Mouse (Mus musculus) layer of hippocampus, postnatal 10 days (tissue): ENCODE measurements at regions not wholly inside any gene's neighbourhood (a gene's known extent, or its start where the extent isn't known, plus 50 kb on each side); places are given as distances from the start of the nearest gene placed in this dataset.

Source experiments
- DNase-seq, 2 experiments: peaks; one replicate each; pipeline ENCODE4 v3.0.0; 2021; ENCODE audit warnings: low spot score in 2 of 2
- microRNA-seq, 2 experiments: library from miRNA; unstranded; fragments of <30 nt; microRNA quantifications; one replicate each; pipeline ENCODE4 v1.2.0; 2021

DNA sequence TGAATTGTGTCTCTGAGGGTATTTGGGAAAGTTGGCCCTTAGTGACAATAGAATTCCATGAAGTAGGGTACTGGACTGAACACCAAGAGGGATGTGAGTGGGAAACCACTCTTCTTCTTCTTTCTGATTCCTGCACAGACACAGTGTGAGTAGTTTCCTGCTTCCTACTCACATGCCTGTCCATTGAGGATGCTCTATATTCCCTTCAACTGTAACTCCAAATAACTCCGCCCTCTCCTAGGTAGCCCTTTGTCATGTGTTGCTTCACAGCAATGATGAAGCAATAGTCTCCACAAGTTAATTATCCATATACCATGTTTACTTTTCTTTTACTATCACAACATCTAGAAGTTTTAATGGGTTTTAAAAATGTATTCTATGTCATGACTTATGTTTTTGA lies 132.7 kb upstream of the Tusc1 start:
- DNase-seq, result no peak

DNA sequence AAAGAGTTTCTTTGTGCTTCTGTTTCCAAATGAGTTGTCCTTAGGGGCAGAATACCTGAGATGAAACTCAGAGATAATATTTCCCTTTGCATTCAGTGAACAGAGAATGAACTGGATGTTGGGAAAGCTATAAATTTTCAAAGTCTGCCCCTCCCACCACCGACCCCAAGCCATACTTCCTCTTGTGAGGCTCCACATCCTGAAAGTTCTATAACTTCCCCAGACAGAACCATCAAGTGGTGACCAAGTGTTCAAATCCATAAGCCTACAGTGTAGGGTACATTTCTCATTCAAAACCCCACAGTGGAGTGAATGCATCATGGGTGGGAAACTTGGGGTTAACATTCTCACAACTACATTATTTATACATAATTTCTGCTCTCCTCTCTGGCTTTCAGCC lies 132.1 kb upstream of the Tusc1 start:
- no peak for DNase-seq

GRCm38 (mm10) chr4:93451357-93451756 lies 116.0 kb upstream of the Tusc1 start:
- no peak for DNase-seq

DNA sequence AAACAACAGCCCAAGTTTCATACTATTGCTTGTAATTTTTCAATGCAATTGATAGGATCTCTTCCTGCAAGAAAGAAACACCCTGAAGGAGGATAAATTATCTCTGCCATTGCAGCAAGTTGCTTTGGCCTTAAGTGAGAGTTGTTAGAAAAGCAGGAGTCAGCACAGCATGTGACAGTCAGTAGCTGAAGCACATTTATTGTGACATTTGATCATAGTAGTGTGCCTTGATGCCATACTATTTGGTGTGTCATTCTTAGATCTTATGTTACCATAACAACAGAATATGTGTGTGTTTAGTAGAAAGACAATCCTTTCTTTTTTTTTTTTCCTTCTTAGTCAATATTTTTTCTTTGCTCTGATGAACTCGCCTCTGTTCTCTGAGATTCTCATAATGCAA lies 115.5 kb upstream of the Tusc1 start:
- no peak for DNase-seq

DNA sequence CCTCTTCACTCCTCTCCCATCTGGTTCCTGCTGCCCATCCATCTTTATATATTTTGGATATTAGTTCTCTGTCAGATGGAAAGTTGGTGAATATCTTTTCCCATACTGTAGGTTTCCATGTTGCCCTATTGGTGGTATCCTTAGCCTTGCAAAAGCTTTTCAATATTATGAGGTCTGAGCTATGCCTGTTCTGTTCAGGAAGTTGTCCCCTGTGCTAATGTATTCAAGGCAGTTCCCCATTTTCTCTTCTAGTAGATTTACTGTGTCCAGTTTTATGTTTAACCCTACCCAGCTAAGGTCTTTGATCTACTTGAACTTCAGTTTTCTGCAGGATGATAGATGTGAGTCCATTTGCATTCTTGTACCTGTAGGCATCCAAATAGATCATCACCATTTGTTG lies 109.4 kb upstream of the Tusc1 start:
- no peak for DNase-seq

DNA sequence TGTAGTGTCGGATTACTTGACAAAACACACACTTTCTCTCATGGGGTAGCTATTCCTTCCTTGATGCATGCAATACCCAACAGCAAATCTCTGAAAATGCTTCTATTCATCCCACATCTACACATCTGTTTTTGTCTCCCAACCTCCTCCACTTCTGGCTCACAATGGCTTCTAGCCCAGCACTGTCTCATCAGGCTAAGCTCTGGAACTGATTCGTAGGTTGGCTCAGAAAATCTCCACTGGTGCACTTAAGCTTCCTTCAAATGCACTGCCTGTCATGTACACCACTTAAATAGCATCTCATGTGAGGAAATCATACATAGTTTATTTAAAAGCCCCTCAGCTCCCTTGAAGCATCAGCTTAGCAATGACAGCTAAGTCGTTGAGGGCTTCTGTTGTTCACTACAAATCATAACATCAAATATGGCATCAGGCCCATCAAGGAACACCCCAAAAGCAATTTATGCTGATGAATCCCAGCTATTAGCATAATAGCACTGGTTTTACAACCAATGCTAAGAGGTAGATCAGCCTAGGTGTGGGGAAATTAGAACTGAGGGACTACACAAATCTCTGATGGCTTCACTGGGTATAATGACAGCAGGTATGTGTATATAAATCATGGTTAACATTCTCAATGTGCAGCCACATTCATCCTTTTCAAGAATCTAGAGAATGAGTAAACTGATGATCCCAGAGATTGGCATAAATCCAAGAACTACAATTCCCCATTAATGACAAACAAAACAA lies 103.5 kb upstream of the Tusc1 start:
- no peak for DNase-seq

GRCm38 (mm10) chr4:93437386-93438130 lies 102.2 kb upstream of the Tusc1 start:
- DNase-seq, result no peak

GRCm38 (mm10) chr4:93412695-93413094 lies 77.4 kb upstream of the Tusc1 start:
- no peak for DNase-seq

DNA sequence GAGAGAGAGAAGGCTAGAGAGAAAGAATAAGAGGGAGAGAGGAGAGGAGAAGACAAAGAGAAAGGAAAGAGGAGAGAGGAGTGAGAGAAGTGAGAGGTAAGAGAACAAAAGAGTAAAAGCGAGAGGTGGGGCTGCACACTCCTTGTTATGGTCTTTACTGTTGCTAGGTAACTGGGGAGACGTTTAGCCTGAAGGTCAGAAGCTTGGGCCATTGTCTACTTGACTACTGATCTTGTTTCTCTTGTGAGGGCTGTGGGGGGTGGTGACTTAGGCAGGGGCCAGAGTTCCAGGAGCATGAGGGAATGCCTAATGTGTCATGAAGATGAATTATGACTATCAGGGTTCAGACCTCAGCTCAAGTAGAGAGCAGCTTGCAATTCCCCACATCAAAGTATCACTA lies 71.6 kb upstream of the Tusc1 start:
- no peak for DNase-seq

DNA sequence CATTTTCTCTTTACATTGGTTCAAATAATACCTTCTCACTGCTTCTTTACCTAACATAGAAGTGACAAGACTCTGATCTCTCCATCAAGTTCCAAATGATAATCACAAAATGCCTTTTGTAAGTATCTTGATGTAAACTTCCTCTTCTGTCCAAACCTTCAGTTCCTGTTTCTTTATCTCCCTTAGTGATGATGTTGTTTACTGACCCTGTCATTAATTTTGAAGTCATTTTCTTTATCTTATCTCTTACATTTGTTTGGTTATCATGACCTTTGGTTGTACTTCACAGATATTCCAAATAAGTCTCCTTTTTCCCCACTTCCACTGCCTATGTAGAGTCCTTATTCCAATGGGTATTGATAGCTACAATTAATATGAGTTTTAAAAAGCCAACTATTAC lies 65.3 kb upstream of the Tusc1 start:
- DNase-seq, result no peak

Small RNA genes in the stretch of these regions (microRNA-seq; reads per million reads assigned to microRNA genes)
- gene Gm22619, result 0 reads per million in 2 experiments
